Mouse (Mus musculus) stomach, embryonic 16.5 days (tissue): ENCODE measurements around the gene Wdsub1. TPM values are rescaled to one million over a fixed set of nuclear protein-coding genes. Genes with fewer than 3 reads are reported as not detected.

Source experiments
- ATAC-seq: fragments of 200-750 bp; cut with Nextera tagmentation; 2 replicates; pipeline ENCODE4 v1.8.0; 2017; ENCODE audit warnings: moderate number of reproducible peaks, moderate TSS enrichment; ENCODE audit not compliant: insufficient read depth, low FRiP score
- H3K27ac ChIP-seq: fragments of 300-500 bp; sonication (generic); 2 replicates; pipeline ENCODE4 v1.5.1; 2014; ENCODE audit warnings: low read length
- H3K27me3 ChIP-seq: fragments of 300-500 bp; sonication (generic); 2 replicates; pipeline ENCODE4 v1.6.1; 2014; ENCODE audit warnings: low read length, control low read depth, mixed read lengths; ENCODE audit not compliant: control insufficient read depth, insufficient read depth
- H3K36me3 ChIP-seq: fragments of 300-500 bp; sonication (generic); 2 replicates; pipeline ENCODE4 v1.6.1; 2014; ENCODE audit warnings: low read length; ENCODE audit not compliant: control insufficient read depth, insufficient read depth
- H3K4me1 ChIP-seq: fragments of 300-500 bp; sonication (generic); 2 replicates; pipeline ENCODE4 v1.6.1; 2014; ENCODE audit warnings: low read length, control low read depth, mixed read lengths; ENCODE audit not compliant: control insufficient read depth, insufficient read depth
- H3K4me2 ChIP-seq: fragments of 300-500 bp; sonication (generic); 2 replicates; pipeline ENCODE4 v1.6.1; 2014; ENCODE audit warnings: low read depth, low read length, mixed read lengths
- H3K4me3 ChIP-seq: fragments of 300-500 bp; sonication (generic); replicated peaks from 2 replicates; pipeline ENCODE4 v1.5.1; 2014; ENCODE audit warnings: mild to moderate bottlenecking, low read length
- H3K9ac ChIP-seq: fragments of 300-500 bp; sonication (generic); 2 replicates; pipeline ENCODE4 v1.6.1; 2014; ENCODE audit warnings: low read length
- H3K9me3 ChIP-seq: fragments of 300-500 bp; sonication (generic); replicated peaks from 2 replicates; pipeline ENCODE4 v1.6.1; 2016; ENCODE audit warnings: low read length, control low read depth; ENCODE audit not compliant: control insufficient read depth
- WGBS: fragments of 180-500 bp; shearing (Covaris S2); extraction: QIAGEN DNeasy Blood & Tissue Kit; methylation state at CpG from one replicate; pipeline ENCODE4 v1.1.7; 2014; 5-methylcytosine and 5-hydroxymethylcytosine counted together
- polyA plus RNA-seq: library from polyadenylated mRNA; unstranded; fragments of >200 nt; fragmentation: Nextera tagmentation; extraction: Ambion mirVana; gene quantifications from 2 replicates; pipeline ENCODE4 v1.2.1, GENCODE M21; 2015

The Wdsub1 gene
- polyA plus RNA-seq, 1 experiment from 2014 or later: 34.8 TPM

DNA sequence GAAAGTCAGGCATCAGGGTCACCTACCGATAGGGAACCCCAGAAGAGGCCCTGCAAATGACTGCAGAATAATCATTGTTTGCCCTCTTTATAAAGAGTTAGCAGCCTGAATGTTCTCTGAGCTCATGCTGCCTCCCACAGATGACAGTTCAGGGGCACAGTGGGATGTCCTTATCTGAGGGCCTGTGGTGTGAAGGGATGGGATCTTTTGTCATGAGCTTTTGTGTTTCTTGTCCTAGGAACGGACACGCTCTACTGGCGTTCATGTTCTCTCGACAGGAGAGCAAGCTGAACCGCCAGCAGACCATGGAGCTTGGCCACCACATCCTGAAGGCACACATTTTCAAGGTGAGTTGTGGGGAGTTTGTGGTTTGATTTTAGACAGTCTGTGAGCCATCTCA, 76.4 kb downstream of the Wdsub1 start:
- Histone ChIP-seq H3K4me1 (no peaks in the 10 kb centered on the region), H3K27ac (no peak overlapping the region), H3K36me3 (peaks cover 4% of the 10 kb centered on the region; the same call in 1 of the 2 replicates), H3K9me3 (no peaks in the 10 kb centered on the region), H3K9ac (no peak overlapping the region), H3K27me3 (no peaks in the 10 kb centered on the region), H3K4me3 (no peak overlapping the region), H3K4me2 (no peak overlapping the region)
- ATAC-seq: no peak
- 83% methylated on average over 6 of the region's 6 CpGs for WGBS

DNA sequence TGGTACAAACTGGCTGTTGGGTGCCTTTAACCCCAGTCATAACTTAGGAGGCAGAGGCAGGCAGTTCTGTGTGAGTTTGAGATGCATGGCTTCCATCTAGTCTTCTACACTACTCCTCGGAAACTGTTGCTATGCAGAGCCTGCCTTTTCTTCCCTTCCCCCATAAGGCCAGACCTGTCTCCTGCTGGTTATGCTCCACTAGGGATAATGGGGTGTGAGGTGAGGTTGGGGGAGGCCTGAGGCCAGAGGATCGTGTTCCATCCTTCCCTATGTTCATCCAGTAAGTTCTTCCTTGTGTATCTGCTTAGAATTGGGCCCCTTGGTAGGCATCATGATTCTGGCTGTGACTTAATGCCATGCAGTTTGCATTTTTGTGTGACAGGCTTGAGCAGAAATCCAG, 76.8 kb downstream of the Wdsub1 start:
- Histone ChIP-seq H3K27me3 (no peaks in the 10 kb centered on the region), H3K4me2 (no peak overlapping the region), H3K36me3 (peaks cover 4% of the 10 kb centered on the region; the same call in 1 of the 2 replicates), H3K27ac (no peak overlapping the region), H3K4me1 (no peaks in the 10 kb centered on the region), H3K9me3 (no peaks in the 10 kb centered on the region), H3K9ac (no peak overlapping the region), H3K4me3 (no peak overlapping the region)
- WGBS: 67% methylated on average over 2 of the region's 2 CpGs
- no peak for ATAC-seq

DNA sequence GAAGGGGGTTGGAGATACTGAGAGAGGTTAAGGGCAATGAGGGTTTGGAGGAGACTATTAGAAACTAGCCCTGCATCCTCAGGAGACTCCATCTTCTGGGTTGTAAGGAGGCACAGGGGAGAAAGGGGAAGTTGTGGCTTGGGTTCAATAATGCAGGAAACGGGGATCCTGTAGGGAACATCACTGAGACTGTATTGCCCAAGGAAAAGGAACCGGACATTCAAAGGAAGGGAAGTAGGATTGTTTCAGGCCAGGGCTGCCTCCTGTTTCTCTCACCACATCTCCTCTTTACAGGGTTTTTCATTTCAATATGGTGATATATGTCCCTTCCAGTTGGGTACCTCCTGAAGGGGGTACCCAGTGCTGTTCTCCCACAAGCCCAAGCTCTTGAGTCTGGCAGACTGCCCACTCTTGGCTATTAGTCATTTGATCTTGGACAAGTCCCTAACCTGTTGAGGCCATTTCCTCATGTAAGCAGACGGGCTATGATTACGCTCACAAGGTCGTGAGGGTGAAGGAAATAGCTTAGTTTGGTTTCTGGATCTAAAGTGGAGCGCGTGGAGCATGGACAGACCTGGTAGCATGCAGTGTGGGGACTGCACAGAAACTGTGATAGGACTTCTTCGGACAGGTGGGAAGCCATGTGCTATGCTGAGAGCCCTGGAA, 79.5 kb downstream of the Wdsub1 start:
- no peak overlapping the region for H3K27ac ChIP-seq
- H3K4me2 ChIP-seq: no peak overlapping the region
- no peaks in the 10 kb centered on the region for H3K27me3 ChIP-seq
- 62% methylated on average over 8 of the region's 8 CpGs for WGBS
- H3K36me3 ChIP-seq: peaks cover 10% of the 10 kb centered on the region
- H3K4me3 ChIP-seq: no peak overlapping the region
- no peaks in the 10 kb centered on the region for H3K9me3 ChIP-seq
- no peak overlapping the region for H3K9ac ChIP-seq
- no peaks in the 10 kb centered on the region for H3K4me1 ChIP-seq
- no peak for ATAC-seq
